Mouse (Mus musculus) midbrain, embryonic 16.5 days (tissue): ENCODE data around the gene Oxct2b. TPM values are rescaled to one million over a fixed set of nuclear protein-coding genes. Genes with fewer than 3 reads are reported as not detected.
"Not testable (repeated sequence)": the region's sequence is repeated elsewhere in the genome, so short reads cannot be mapped to it uniquely, and the experiment has no call there.

Source experiments
- ATAC-seq: fragments of 200-750 bp; cut with Nextera tagmentation; 2 replicates; pipeline ENCODE4 v1.8.0; 2017; ENCODE audit warnings: moderate TSS enrichment
- H3K27ac ChIP-seq: fragments of 300-500 bp; sonication (generic); 2 replicates; pipeline ENCODE4 v1.5.1; 2014; ENCODE audit warnings: mild to moderate bottlenecking, low read length, mixed read lengths
- H3K27me3 ChIP-seq: fragments of 300-500 bp; sonication (generic); 2 replicates; pipeline ENCODE4 v1.6.1; 2014; ENCODE audit warnings: low read depth, low read length, mixed read lengths; ENCODE audit not compliant: control insufficient read depth, insufficient read depth
- H3K36me3 ChIP-seq: fragments of 300-500 bp; sonication (generic); 2 replicates; pipeline ENCODE4 v1.6.1; 2014; ENCODE audit warnings: mild to moderate bottlenecking, low read length, moderate library complexity, mixed read lengths; ENCODE audit not compliant: control insufficient read depth, insufficient read depth
- H3K4me1 ChIP-seq: fragments of 300-500 bp; sonication (generic); 2 replicates; pipeline ENCODE4 v1.6.1; 2014; ENCODE audit warnings: mild to moderate bottlenecking, low read length, mixed read lengths; ENCODE audit not compliant: control insufficient read depth, insufficient read depth
- H3K4me2 ChIP-seq: fragments of 300-500 bp; sonication (generic); 2 replicates; pipeline ENCODE4 v1.6.1; 2014; ENCODE audit warnings: mild to moderate bottlenecking, low read length, mixed read lengths
- H3K4me3 ChIP-seq: fragments of 300-500 bp; sonication (generic); 2 replicates; pipeline ENCODE4 v1.5.1; 2014; ENCODE audit warnings: low read depth, mild to moderate bottlenecking, low read length, moderate library complexity, mixed read lengths
- H3K9ac ChIP-seq: fragments of 300-500 bp; sonication (generic); 2 replicates; pipeline ENCODE4 v1.6.1; 2014; ENCODE audit warnings: low read depth, low read length, mixed read lengths
- H3K9me3 ChIP-seq: fragments of 300-500 bp; sonication (generic); replicated peaks from 2 replicates; pipeline ENCODE4 v1.6.1; 2014; ENCODE audit warnings: mild to moderate bottlenecking, low read length, mixed read lengths; ENCODE audit not compliant: control insufficient read depth, poor library complexity, severe bottlenecking
- WGBS: fragments of 180-500 bp; shearing (Covaris S2); extraction: QIAGEN DNeasy Blood & Tissue Kit; methylation state at CpG from one replicate; pipeline ENCODE4 v1.1.7; 2014; 5-methylcytosine and 5-hydroxymethylcytosine counted together
- polyA plus RNA-seq: library from polyadenylated mRNA; unstranded; fragments of >200 nt; fragmentation: Nextera tagmentation; extraction: Ambion mirVana; gene quantifications from 2 replicates; pipeline ENCODE4 v1.2.1, GENCODE M21; 2015

The Oxct2b gene
- polyA plus RNA-seq, 1 experiment from 2014 or later, result 0.54 TPM

GRCm38 (mm10) chr4:123161251-123161650 is 45.2 kb downstream of the Oxct2b start:
- not testable (repeated sequence) for H3K4me3 ChIP-seq, H3K27ac ChIP-seq, H3K36me3 ChIP-seq, H3K9ac ChIP-seq, H3K4me2 ChIP-seq, H3K9me3 ChIP-seq, H3K4me1 ChIP-seq, ATAC-seq, H3K27me3 ChIP-seq
- 83% methylated on average over 3 of the region's 3 CpGs for WGBS

- H3K9ac ChIP-seq, result no peak overlapping the region
- H3K4me1 ChIP-seq, result peaks cover 7% of the 10 kb centered on the region
- no peaks in the 10 kb centered on the region for H3K36me3 ChIP-seq
- H3K27ac ChIP-seq, result no peak overlapping the region
- no peak overlapping the region; the same call in 1 of the 2 replicates for H3K4me3 ChIP-seq
- WGBS, result 2% methylated on average over 15 of the region's 15 CpGs
- peak; percentile 48; the same call in 1 of the 2 replicates for ATAC-seq
- no peaks in the 10 kb centered on the region for H3K9me3 ChIP-seq
- peak overlapping the region; percentile 44 for H3K4me2 ChIP-seq
- no peaks in the 10 kb centered on the region for H3K27me3 ChIP-seq
Observed at GRCm38 (mm10) chr4:123162305-123162917, 46.3 kb downstream of the Oxct2b start.

- Histone ChIP-seq H3K4me1 (peaks cover 7% of the 10 kb centered on the region), H3K27ac (no peak overlapping the region), H3K9me3 (peaks cover 2% of the 10 kb centered on the region; the same call in 1 of the 2 replicates), H3K4me2 (no peak overlapping the region), H3K9ac (no peak overlapping the region), H3K27me3 (no peaks in the 10 kb centered on the region), H3K4me3 (no peak overlapping the region), H3K36me3 (no peaks in the 10 kb centered on the region)
- WGBS, result 92% methylated on average over 15 of the region's 15 CpGs
- ATAC-seq, result no peak
Observed at GRCm38 (mm10) chr4:123164157-123164556, 48.1 kb downstream of the Oxct2b start.

Other genes with a start within 250 kb of the Oxct2b start
- gene Cap1, start 230.2 kb upstream of the Oxct2b start, polyA plus RNA-seq, result 70.3 and 75.0 TPM in 2 replicates
- gene Mfsd2a, start 155.1 kb upstream of the Oxct2b start, polyA plus RNA-seq, result 32.3 and 33.5 TPM in 2 replicates
- gene Mycl, start 120.6 kb upstream of the Oxct2b start, polyA plus RNA-seq, result 58.9 and 68.8 TPM in 2 replicates
- 25.3 and 25.9 TPM in 2 replicates for gene Trit1, start 99.7 kb upstream of the Oxct2b start, polyA plus RNA-seq
- gene Bmp8b, start 11.1 kb upstream of the Oxct2b start, polyA plus RNA-seq, result 0.44 and 0.51 TPM in 2 replicates
- gene Ppie, start 23.7 kb downstream of the Oxct2b start, polyA plus RNA-seq, result 52.1 and 58.7 TPM in 2 replicates
- 69.3 and 76.5 TPM in 2 replicates for gene Hpcal4, start 67.0 kb downstream of the Oxct2b start, polyA plus RNA-seq
- gene Nt5c1a, start 85.2 kb downstream of the Oxct2b start, polyA plus RNA-seq, result 0.15 and 0.17 TPM in 2 replicates
- gene Heyl, start 117.3 kb downstream of the Oxct2b start, polyA plus RNA-seq, result 5.6 and 6.2 TPM in 2 replicates
- 28.1 and 29.5 TPM in 2 replicates for gene Pabpc4, start 146.1 kb downstream of the Oxct2b start, polyA plus RNA-seq
- gene Oxct2a, start 207.4 kb downstream of the Oxct2b start, polyA plus RNA-seq, result 0.15 TPM in 1 of 2 replicates, not detected in the other
- 0.21 TPM in 1 of 2 replicates, not detected in the other for gene Bmp8a, start 227.0 kb downstream of the Oxct2b start, polyA plus RNA-seq